Mouse (Mus musculus) kidney, postnatal 25 days (tissue): ENCODE measurements around the gene Zmym3.

Experiments used
- DNase-seq, 2 experiments: peaks; one replicate each; pipeline ENCODE4 v3.0.0; 2021; ENCODE audit warnings: mixed read lengths in 2 of 2

The Zmym3 gene

GRCm38 (mm10) chrX:101420700-101421095 is at the start of gene Zmym3:
TSS of gene Zmym3 (minus strand) at chrX:101420849.
- no peak for DNase-seq

- no peak for DNase-seq
These were observed 30.9 kb upstream of the Zmym3 start for GRCm38 (mm10) chrX:101451591-101451990.

GRCm38 (mm10) chrX:101451147-101451546 is 30.5 kb upstream of the Zmym3 start:
- DNase-seq: no peak

- DNase-seq: peak; percentile 1 to 47
These were observed 28.3 kb upstream of the Zmym3 start, which contains the start of gene Itgb1bp2 for GRCm38 (mm10) chrX:101448886-101449475. TSS of gene Itgb1bp2 (plus strand) at chrX:101449088.

- peak in 1 of 2 experiments; percentile 40 for DNase-seq
These were observed 9.3 kb upstream of the Zmym3 start for GRCm38 (mm10) chrX:101429976-101430375.

- DNase-seq: peak; percentile 93
These were observed 8.7 kb upstream of the Zmym3 start, which contains the start of gene Nono for GRCm38 (mm10) chrX:101429142-101429949. TSS of gene Nono (plus strand) at chrX:101429318.

- DNase-seq: no peak
These were observed 8.1 kb upstream of the Zmym3 start for GRCm38 (mm10) chrX:101428785-101429141.

GRCm38 (mm10) chrX:101427774-101428173 is 7.1 kb upstream of the Zmym3 start:
- peak; percentile 47 to 61 for DNase-seq

GRCm38 (mm10) chrX:101423462-101423861 is 2.8 kb upstream of the Zmym3 start:
- DNase-seq: no peak

GRCm38 (mm10) chrX:101419725-101420699 is 637 bp downstream of the Zmym3 start:
- DNase-seq: peak; percentile 85 to 94

GRCm38 (mm10) chrX:101418946-101419724 is 1.5 kb downstream of the Zmym3 start:
- DNase-seq: peak; percentile 58 to 83

GRCm38 (mm10) chrX:101396459-101396858 is 24.2 kb downstream of the Zmym3 start:
- DNase-seq: no peak

- DNase-seq: no peak
These were observed 26.3 kb downstream of the Zmym3 start for GRCm38 (mm10) chrX:101394341-101394740.

- DNase-seq: peak in 1 of 2 experiments; percentile 1
These were observed 31.6 kb downstream of the Zmym3 start for GRCm38 (mm10) chrX:101388866-101389537.

GRCm38 (mm10) chrX:101386222-101386621 is 34.4 kb downstream of the Zmym3 start:
- DNase-seq: no peak

- no peak for DNase-seq
These were observed 36.1 kb downstream of the Zmym3 start for GRCm38 (mm10) chrX:101384439-101385137.

- DNase-seq: no peak
These were observed 37.2 kb downstream of the Zmym3 start for GRCm38 (mm10) chrX:101383455-101383854.

GRCm38 (mm10) chrX:101379744-101380143 is 40.9 kb downstream of the Zmym3 start:
- no peak for DNase-seq

GRCm38 (mm10) chrX:101377076-101377475 is 43.6 kb downstream of the Zmym3 start:
- DNase-seq: peak; percentile 78 to 89

GRCm38 (mm10) chrX:101376190-101376968 is 44.3 kb downstream of the Zmym3 start, which contains the start of gene Gjb1:
TSS of gene Gjb1 (plus strand) at chrX:101376378.
- DNase-seq: no peak
